Mouse (Mus musculus) effector memory CD4-positive, alpha-beta T cell, adult 7 months (primary cell): ENCODE data around the gene Stkld1. TPM values are rescaled to one million over a fixed set of nuclear protein-coding genes. Genes with fewer than 3 reads are reported as not detected.

ENCODE experiments used
- polyA plus RNA-seq: library from polyadenylated mRNA; unstranded; fragments of 100-300 nt; shearing (Covaris generic); gene quantifications from one replicate; pipeline ENCODE4 v1.2.1, GENCODE M21; 2017

Stkld1 gene
- polyA plus RNA-seq, result not detected

DNA sequence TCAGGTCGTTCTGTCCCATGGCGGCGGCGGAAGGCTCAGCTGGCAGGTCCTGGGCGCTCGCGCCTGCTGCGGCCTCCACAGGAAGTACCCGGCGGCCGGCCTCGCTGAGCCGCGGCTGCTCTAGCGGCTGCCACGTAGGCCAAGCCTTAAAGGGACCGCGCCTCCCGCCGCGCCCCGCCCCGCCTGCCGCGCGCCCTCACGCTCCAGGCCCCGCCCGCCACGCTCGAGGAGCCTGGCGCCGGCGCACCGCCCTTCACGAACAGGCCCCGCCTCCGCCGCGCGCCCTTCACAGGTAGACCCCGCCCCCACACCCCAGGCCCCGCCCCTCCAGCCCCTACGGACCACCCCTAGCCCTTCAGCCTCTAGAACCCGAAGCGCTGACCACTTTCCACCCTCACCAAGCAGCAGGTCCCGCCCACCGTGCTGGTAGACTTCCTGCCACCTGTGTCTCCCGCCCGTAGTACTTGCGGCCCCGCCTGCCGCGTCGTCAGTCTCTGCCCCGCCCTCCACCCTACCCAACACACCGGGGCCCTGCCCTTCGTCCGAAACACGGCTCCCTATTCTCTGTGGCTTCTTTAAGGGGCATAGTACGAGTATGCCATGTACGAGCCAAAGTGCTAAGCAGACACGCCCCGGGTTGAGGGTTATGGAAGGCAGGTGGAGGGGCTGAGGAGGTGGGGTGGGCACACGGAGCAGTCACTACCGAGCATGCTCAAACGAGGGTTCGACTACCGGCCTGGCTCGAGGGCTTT lies at the start of gene Stkld1, which contains the start of gene Surf4:
Gene Stkld1 (plus strand): TSS at position 744 of the 752 bp plus-strand sequence.
Gene Surf4 (minus strand): TSS at position 625 of the 752 bp plus-strand sequence.

DNA sequence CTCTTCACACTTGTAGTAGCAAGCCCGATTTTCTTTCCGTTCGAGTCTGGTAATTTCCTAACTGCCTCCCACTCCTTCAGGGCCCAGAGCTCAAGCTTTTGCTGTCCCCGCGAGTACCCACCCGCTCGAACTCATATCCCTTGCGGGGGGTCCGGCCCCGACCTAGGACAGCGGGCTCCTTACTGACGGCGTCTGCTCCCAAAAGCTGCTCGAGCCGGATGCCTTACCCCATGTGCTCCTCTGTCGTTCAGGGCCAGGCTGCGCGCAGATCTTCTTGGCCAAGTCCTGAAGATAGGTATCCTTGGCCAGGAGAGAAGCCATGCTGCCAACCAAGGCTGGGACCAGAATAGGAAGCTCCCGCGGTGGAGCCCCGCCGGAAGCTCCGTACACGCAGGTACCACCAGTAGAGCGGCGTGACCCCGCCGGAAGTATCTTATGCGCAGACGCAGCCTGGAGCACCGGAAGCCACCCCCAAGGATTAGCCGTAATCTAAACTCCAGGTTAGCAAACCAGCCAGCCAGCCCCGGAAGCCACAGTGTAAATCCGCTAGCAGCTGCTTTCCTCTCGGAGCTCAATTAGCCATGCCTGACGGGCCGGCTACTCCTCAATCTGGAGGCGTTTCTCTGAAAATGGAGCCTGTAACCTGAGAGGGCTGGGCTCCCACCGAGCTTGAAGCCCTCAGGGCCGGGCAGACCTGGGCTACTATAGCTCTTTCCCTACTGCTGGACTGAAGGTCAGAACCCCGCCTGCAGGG lies 31.2 kb upstream of the Stkld1 start, which contains the start of gene Surf6:
Gene Surf6 (minus strand): TSS at position 413 of the 754 bp plus-strand sequence.

DNA sequence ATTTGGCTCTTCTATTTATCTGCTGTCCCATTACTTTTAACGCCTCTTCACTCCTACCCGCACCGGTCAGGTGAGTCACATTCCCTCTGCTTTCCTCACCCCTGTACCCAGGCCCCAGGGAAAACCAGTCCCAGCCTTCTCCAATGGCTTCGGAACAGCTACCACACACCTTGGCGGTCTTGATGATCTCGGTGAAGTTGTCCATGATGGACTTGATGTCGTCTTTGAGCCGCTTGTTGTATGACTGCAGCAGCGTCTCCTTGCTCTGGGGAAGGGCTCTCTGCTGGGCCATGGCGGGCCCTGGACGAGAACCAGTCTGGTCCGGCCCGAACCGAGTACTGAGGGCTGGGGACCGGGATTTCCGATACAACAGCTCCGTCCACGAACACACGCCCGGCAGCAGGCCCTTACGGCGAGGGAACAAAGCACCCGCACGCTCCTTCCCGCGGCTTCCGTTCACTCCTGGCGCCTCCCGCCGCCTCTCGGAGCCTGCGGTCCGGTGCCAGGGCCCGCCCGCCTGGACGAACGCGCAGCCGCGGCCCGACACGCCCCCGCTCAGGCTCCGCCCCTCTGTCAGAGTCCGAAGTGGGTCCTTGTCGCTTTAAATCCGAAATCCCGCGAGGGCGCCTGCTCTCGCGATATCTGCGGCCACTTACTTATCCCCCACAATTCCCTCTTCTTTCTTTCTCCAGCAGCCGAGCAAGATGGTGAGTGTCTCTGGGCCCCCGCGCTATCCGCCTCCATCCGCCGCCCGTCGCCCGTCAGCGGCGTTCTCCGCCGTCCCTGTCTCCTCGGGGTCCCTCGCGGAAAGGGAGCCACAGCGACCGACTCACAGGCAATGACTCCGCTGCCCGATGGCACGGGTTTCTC lies 23.5 kb upstream of the Stkld1 start, which contains the start of the genes Med22 and Rpl7a:
Gene Med22 (minus strand): TSS at position 554 of the 870 bp plus-strand sequence.
Gene Rpl7a (plus strand): TSS at position 641 of the 870 bp plus-strand sequence.

DNA sequence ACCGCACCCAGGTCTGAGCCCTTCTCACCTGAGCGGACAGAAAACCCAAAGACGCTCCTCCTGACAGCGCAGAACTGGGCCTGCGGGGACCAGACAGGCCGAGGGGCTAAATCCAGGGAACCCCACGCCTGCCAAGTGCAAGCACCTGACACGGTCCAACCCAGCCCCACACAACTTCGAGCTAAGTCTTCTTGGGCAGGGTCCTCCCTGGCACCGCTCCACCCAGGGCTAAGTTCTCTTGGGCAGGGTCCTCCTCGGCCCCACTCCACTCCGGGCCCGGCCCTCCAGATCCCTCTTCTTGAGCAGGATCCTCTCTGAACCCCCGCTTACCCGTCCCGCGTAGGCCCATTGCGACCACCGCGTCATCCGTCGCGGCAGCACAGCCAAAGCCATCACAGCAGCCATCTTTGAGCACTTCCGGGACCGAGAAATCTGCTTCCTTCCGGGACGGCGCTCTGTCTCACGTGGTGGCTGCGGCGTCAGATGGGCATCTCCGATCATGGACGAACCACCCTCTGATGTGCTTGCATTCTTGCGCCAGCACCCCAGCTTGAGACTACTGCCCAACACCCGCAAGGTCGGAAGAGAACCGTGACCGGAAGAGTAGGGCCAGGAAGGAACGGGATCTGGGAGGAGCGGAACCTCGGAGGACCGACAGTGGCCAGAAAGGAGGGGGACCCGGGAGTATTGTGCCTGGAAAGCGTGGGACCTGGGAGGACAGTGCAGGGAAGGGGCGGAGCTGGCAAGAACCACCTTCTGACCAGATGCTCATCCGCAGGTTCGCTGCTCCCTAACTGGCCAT lies 17.7 kb upstream of the Stkld1 start, which contains the start of the genes Surf2 and Surf1:
Gene Surf2 (plus strand): TSS at position 441 of the 802 bp plus-strand sequence.
Gene Surf1 (minus strand): TSS at position 604 of the 802 bp plus-strand sequence.

DNA sequence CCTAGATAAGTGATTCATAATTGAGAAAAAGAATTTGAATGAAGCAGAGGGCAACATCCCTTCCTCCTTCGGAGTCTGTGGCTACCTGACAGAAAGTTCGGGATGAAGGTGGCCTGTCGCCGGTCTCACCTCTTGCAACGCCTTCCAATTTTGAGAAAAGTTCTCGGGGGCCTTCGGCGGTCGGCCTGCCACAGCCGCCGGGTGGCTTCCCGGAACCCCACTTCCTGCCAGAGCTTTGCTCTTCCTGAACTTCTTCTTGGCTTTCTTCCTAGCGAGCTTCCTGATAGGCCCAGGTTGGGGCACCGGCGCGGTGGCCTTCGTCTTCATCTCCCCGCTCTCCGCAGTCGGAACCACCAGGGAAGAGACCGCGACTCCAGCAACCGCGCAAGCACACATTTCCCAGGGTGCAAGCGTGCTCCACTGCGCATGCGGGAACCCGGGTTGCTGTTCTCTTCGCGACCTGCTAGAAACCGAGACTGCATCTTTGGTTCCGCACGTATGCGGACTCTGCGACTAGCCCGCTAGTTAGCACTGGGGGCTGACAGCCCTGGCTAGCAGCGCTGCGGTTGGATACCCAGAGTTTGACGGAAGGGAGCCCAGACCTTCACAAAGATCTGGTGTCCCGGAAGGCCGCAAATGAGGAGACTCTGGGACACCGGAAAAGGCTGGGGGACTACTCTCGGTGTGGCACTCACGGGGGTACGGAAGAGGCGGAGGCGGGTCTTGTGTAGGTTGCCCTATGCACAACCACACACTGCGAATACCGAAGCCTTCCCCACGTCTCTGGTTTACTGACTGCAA lies 30.3 kb downstream of the Stkld1 start, which contains the start of gene Rexo4:
Gene Rexo4 (minus strand): TSS at position 464 of the 801 bp plus-strand sequence.

DNA sequence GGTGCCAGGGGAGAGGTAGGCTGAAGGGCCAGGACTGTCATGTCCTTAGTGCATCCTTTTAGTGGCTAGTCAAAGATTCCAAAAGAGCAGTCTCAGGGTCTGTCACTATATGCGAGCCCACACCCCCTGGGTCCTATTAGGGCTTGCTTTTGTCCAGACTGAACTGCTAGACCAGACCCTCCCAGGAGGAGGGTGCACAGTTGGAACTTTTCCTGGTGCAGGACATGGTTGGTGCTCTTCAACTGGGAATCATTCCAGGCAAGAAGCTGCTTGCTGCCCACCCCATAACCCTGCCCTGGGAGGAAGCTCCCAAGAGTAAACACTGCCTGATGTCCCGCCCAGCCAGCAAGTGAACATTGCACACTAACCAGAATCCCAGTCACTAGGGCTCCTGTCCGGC lies 39.3 kb downstream of the Stkld1 start, which contains the start of gene Adamts13:
Gene Adamts13 (plus strand): TSS at position 301 of the 400 bp plus-strand sequence.

Other genes starting within 250 kb of the Stkld1 start
- not detected for gene Abo, start 69.1 kb upstream of the Stkld1 start, polyA plus RNA-seq
- 29.1 TPM for gene Surf6, start 31.2 kb upstream of the Stkld1 start, polyA plus RNA-seq
- gene Med22, start 23.4 kb upstream of the Stkld1 start, polyA plus RNA-seq, result 22.3 TPM
- 311 TPM for gene Rpl7a, start 23.3 kb upstream of the Stkld1 start, polyA plus RNA-seq
- gene Surf2, start 17.7 kb upstream of the Stkld1 start, polyA plus RNA-seq, result 69.1 TPM
- gene Surf1, start 17.5 kb upstream of the Stkld1 start, polyA plus RNA-seq, result 89.0 TPM
- 145 TPM for gene Surf4, start 119 bp upstream of the Stkld1 start, polyA plus RNA-seq
- 42.0 TPM for gene Rexo4, start 30.3 kb downstream of the Stkld1 start, polyA plus RNA-seq
- gene Adamts13, start 39.4 kb downstream of the Stkld1 start, polyA plus RNA-seq, result 0.29 TPM
- gene Cacfd1, start 75.9 kb downstream of the Stkld1 start, polyA plus RNA-seq, result 22.3 TPM
- gene Slc2a6, start 94.0 kb downstream of the Stkld1 start, polyA plus RNA-seq, result 1.2 TPM
- not detected for gene Mymk, start 138.1 kb downstream of the Stkld1 start, polyA plus RNA-seq
- not detected for gene Adamtsl2, start 145.3 kb downstream of the Stkld1 start, polyA plus RNA-seq
- gene Fam163b, start 208.4 kb downstream of the Stkld1 start, polyA plus RNA-seq, result not detected
- not detected for gene Dbh, start 231.2 kb downstream of the Stkld1 start, polyA plus RNA-seq